Mouse (Mus musculus): ENCODE results near the gene Slc35b1.

- TF ChIP-seq CTCF (IDR thresholded peaks at IDR 0.05) (no peak), EP300 (IDR thresholded peaks at IDR 0.05) (no peak)
These were observed 5.9 kb downstream of the Slc35b1 start for GRCm38 (mm10) chr11:95390420-95390819.

Measured in lung, postnatal 0 days (tissue).